Mouse (Mus musculus) layer of hippocampus, adult 2 months (tissue): Measurements from ENCODE around the gene Olfr1411. TPM values are rescaled to one million over a fixed set of nuclear protein-coding genes. Genes with fewer than 3 reads are reported as not detected.

Experiments
- DNase-seq, 2 experiments: peaks; one replicate each; pipeline ENCODE4 v3.0.0; 2022; ENCODE audit warnings: low spot score in 2 of 2
- H3K27ac ChIP-seq: fragments of 200-600 bp; 2 replicates; pipeline ENCODE4 v1.8.1; 2022
- H3K4me3 ChIP-seq: fragments of 200-600 bp; 2 replicates; pipeline ENCODE4 v1.8.1; 2022; ENCODE audit warnings: mild to moderate bottlenecking
- CTCF ChIP-seq: fragments of 200-600 bp; conservative IDR thresholded peaks from 2 replicates; pipeline ENCODE4 v1.8.1; 2022; ENCODE audit warnings: antibody characterized with exemption, mild to moderate bottlenecking, moderate library complexity
- total RNA-seq, 2 experiments: library from RNA; stranded (reverse); gene quantifications; 2 replicates each; pipeline ENCODE4 v1.2.3; 2021

The Olfr1411 gene
- total RNA-seq, 2 experiments from 2014 or later = not detected

GRCm38 (mm10) chr1:92632196-92632595, 38.0 kb downstream of the Olfr1411 start:
- TF ChIP-seq CTCF = no peak
- Histone ChIP-seq H3K4me3 (no peak overlapping the region), H3K27ac (no peak overlapping the region)
- no peak for DNase-seq

GRCm38 (mm10) chr1:92632948-92633347, 38.7 kb downstream of the Olfr1411 start:
- peak; percentile 42 for TF ChIP-seq CTCF
- no peak overlapping the region for H3K27ac ChIP-seq
- no peak overlapping the region for H3K4me3 ChIP-seq
- DNase-seq = peak in 1 of 2 experiments; percentile 8

GRCm38 (mm10) chr1:92633726-92634125, 39.5 kb downstream of the Olfr1411 start:
- DNase-seq = peak; percentile 22 to 46
- Histone ChIP-seq H3K27ac (peak overlapping the region; percentile 63; the same call in 1 of the 2 replicates), H3K4me3 (no peak overlapping the region)
- TF ChIP-seq CTCF = no peak

GRCm38 (mm10) chr1:92634569-92634968, 40.4 kb downstream of the Olfr1411 start:
- H3K4me3 ChIP-seq = no peak overlapping the region

GRCm38 (mm10) chr1:92634976-92635599, 40.9 kb downstream of the Olfr1411 start:
- peak; percentile 19 to 51 for DNase-seq
- Histone ChIP-seq H3K4me3 (no peak overlapping the region), H3K27ac (peak overlapping the region; percentile 95)
- TF ChIP-seq CTCF = no peak

More at GRCm38 (mm10) chr1:92634569-92634968, 40.4 kb downstream of the Olfr1411 start:
- no peak for DNase-seq
- TF ChIP-seq CTCF = no peak
- H3K27ac ChIP-seq = peak overlapping the region; percentile 95

- no peak for TF ChIP-seq CTCF
- H3K4me3 ChIP-seq = no peak overlapping the region
- peak overlapping the region; percentile 95 for H3K27ac ChIP-seq
Measured at GRCm38 (mm10) chr1:92636015-92636414, 41.8 kb downstream of the Olfr1411 start.

GRCm38 (mm10) chr1:92636676-92637075, 42.5 kb downstream of the Olfr1411 start:
- peak in 1 of 2 experiments; percentile 8 for DNase-seq
- no peak for TF ChIP-seq CTCF
- Histone ChIP-seq H3K4me3 (no peak overlapping the region), H3K27ac (peak overlapping the region; percentile 95)

More at GRCm38 (mm10) chr1:92636015-92636414, 41.8 kb downstream of the Olfr1411 start:
- DNase-seq = peak in 1 of 2 experiments; percentile 6

GRCm38 (mm10) chr1:92637501-92638172, 43.4 kb downstream of the Olfr1411 start:
- H3K4me3 ChIP-seq = peak overlapping the region; percentile 4
- peak in 1 of 2 experiments; percentile 8 for DNase-seq
- H3K27ac ChIP-seq = peak overlapping the region; percentile 95
- no peak for TF ChIP-seq CTCF

- peak; percentile 73 to 80 for DNase-seq
- no peak; the same call in 1 of the 2 replicates for TF ChIP-seq CTCF
- Histone ChIP-seq H3K27ac (peak overlapping the region; percentile 95), H3K4me3 (peak overlapping the region; percentile 4)
Measured at GRCm38 (mm10) chr1:92638181-92638580, 44.0 kb downstream of the Olfr1411 start.

GRCm38 (mm10) chr1:92638736-92639135, 44.5 kb downstream of the Olfr1411 start:
- peak; percentile 65 to 67 for DNase-seq
- H3K27ac ChIP-seq = peak overlapping the region; percentile 95
- no peak for TF ChIP-seq CTCF
- H3K4me3 ChIP-seq = no peak overlapping the region

- Histone ChIP-seq H3K27ac (peak overlapping the region; percentile 95), H3K4me3 (peak overlapping the region; percentile 97)
- no peak for TF ChIP-seq CTCF
- no peak for DNase-seq
Measured at GRCm38 (mm10) chr1:92640393-92640792, 46.2 kb downstream of the Olfr1411 start.

GRCm38 (mm10) chr1:92641514-92642272, 47.5 kb downstream of the Olfr1411 start, which contains the start of gene Cops9:
Cops9 (minus strand) TSS chr1:92641985.
- peak within 1 kb of the TSS; percentile 97 for H3K4me3 ChIP-seq
- peak within 1 kb of the TSS; percentile 95 for H3K27ac ChIP-seq
- no peak for TF ChIP-seq CTCF
- DNase-seq = peak; percentile 87 to 89

- Histone ChIP-seq H3K27ac (no peak overlapping the region), H3K4me3 (no peak overlapping the region)
- no peak for DNase-seq
- TF ChIP-seq CTCF = no peak
Measured at GRCm38 (mm10) chr1:92643691-92644090, 49.5 kb downstream of the Olfr1411 start.
